Mouse (Mus musculus) cerebral cortex, adult 2 months (tissue): ENCODE results near the gene Zfp638.

Experiments used
- WGBS: fragments of 180-500 bp; shearing (Covaris S2); methylation state at CpG from one replicate; pipeline ENCODE4 v1.1.7; 2018; 5-methylcytosine and 5-hydroxymethylcytosine counted together

The Zfp638 gene

GRCm38 (mm10) chr6:83866954-83867597 is at the start of gene Zfp638:
Zfp638 (plus strand) TSS chr6:83867109.
- WGBS, result under 1% methylated on average over 50 of the region's 50 CpGs

GRCm38 (mm10) chr6:83818996-83819395 is 47.9 kb upstream of the Zfp638 start:
- 68% methylated on average over 1 of the region's 1 CpGs for WGBS

DNA sequence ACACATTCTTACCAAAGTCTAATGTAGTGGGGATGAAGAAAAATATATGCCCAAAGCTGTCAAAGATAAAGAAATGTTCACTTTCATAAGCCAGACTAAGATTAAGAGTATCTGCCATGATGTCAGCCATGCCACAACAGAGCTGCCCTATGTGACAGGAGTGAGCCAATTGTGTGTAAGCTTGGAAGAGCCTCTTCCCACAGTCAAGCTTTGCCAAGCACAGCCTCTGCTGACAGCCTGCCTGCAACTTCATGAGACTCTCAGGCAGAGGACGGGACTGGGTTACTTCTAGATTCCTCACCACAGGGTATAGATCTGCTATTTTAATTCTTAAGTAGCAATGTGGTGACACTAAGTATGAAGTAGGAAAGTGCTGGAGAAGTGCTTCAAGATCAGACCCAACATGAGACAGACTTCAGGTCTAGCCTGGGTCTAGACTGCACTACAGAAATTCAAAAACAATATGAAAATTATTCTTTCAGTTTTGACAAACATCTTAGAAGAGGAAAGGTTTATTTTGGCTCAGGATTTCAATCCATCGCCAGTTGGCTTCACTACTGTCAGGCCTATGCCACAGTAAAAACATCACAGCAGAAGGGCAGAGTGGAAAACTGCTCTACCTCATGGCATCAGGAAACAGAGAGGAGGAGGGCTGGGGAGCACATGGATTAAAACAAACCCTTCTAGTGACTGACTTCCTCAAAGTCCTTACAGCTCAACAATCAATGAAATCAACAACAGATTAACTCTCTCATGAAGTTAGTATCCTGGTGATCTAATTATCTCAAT is 46.0 kb upstream of the Zfp638 start:
- WGBS, result 46% methylated on average over 2 of the region's 2 CpGs

GRCm38 (mm10) chr6:83821856-83822255 is 45.1 kb upstream of the Zfp638 start:
- 59% methylated on average over 2 of the region's 2 CpGs for WGBS

GRCm38 (mm10) chr6:83830941-83831605 is 35.8 kb upstream of the Zfp638 start:
- 2% methylated on average over 35 of the region's 35 CpGs for WGBS

DNA sequence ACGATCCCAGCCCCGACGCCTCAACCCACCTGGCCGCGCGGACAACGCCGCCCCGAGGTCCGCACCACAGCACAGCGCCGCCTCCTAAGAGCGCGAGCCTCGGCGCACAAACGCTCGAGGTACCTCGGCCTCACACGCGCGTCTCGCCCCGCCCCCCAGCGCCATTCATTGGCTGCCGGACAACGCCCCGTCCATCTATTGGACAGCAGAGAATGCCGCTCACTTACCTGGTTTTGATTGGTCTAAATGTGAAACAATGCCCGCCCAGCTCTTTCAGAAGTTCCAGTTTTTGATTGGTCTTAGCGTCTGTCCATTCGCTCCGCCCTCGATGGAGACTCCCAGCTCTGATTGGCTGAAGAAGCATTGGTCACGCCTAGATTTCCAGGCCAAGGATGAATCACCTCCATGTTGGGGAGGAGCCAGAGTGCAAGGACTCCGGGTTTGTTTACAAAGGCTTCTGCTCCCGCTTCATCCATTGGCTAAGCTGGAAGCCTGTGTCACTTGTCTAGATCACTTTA is 35.2 kb upstream of the Zfp638 start, which contains the start of gene Paip2b:
Gene Paip2b (minus strand): TSS at position 136 of the 518 bp plus-strand sequence.
- WGBS, result under 1% methylated on average over 37 of the region's 37 CpGs

DNA sequence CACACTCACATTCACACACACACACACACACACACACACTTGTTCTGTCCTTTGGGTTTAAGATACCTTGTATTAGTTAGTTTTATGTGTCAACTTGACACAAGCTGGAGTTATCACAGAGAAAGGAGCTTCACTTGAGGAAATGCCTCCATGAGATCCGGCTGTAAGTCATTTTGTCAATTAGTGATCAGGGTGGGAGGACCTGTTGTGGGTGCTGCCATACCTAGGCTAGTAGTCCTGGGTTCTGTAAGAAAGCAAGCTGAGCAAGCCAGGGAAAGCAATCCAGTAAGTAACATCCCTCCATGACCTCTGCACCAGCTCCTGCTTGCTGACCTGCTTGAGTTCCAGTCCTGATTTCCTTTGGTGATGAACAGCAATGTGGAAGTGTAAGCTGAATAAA is 34.5 kb upstream of the Zfp638 start:
- WGBS, result 68% methylated on average over 1 of the region's 1 CpGs

GRCm38 (mm10) chr6:83836826-83837225 is 30.1 kb upstream of the Zfp638 start:
- WGBS, result 94% methylated on average over 2 of the region's 2 CpGs

DNA sequence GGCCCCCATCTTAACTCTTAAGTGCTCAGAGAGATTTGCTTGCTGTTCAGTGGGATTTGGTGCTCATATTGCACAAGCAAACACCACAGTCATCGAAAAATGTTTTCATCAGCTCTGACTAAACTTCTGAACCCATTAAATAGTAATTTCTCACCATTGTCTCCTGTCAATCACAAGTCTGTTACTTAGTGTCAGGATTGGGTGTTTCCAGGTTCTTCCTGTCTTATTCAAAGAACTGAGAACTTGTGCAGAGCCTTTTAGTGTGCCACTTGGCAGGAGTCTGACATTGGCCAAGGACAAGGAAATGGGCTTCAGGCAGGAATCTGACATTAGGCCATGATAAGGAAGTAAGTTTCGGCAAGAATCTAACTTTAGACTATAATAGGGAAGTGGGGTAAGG is 28.9 kb upstream of the Zfp638 start:
- WGBS, result 83% methylated on average over 2 of the region's 2 CpGs

- WGBS, result 93% methylated on average over 6 of the region's 6 CpGs
These were observed 26.8 kb upstream of the Zfp638 start for GRCm38 (mm10) chr6:83840086-83840485.

DNA sequence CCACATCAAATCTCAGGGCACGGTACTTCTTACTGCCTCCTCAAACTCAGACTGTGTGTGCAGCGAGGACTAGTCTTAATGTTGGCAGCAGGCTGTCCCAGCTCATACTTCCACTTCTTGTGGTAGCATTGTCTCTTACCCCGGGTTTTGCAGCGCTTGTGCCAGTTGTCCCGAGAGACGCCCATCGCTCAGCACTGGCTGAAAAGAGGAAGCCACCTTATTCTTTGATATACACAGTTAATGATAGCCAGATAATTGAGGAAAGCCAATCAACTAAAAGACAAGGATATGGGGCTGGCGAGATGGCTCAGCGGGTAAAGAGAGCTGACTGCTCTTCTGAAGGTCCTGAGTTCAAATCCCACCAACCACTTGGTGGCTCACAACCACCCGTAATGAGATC is 22.0 kb upstream of the Zfp638 start:
- 90% methylated on average over 10 of the region's 10 CpGs for WGBS

- 94% methylated on average over 2 of the region's 2 CpGs for WGBS
These were observed 20.8 kb upstream of the Zfp638 start for GRCm38 (mm10) chr6:83846141-83846540.

DNA sequence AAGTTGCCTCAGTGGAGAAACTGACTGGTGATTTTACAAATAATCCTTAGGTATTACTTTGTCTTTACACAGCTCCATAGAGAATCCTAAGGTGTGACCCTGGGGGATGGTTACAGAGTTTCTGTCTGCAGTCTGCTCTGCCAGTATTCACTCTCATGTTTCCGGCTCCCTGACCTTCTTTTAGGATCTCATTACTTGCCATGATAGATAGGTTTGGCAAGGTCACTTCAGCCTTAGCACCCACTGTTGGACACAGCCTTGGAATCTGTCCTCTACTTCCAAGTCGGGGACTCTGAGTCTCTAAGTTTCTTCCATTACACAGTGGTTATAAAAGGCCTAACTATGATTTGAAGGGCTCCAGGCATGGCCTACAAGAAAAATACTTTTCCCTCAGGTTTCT is 17.5 kb upstream of the Zfp638 start:
- 92% methylated on average over 2 of the region's 2 CpGs for WGBS

DNA sequence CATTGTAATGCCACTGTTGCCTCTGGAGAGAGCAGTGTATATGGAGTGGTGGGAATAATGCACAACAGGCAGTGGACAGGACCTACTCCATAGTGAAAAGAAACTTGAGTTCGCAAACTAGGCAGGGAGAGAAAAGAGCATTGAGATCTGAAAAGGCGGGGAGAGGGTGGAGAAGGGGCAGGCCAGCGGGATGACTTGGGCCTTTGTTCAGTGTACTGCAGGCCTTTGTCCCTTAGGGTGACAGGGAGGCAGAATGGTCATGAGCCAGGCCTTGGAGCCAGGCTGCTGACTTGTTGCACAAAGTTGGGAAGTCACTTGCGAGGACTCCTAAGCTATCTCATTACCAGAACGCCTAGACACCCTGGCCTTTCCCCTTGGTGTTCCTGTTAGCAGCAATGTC is 9.4 kb upstream of the Zfp638 start:
- WGBS, result 67% methylated on average over 5 of the region's 5 CpGs

GRCm38 (mm10) chr6:83860033-83860432 is 6.9 kb upstream of the Zfp638 start:
- WGBS, result 96% methylated on average over 9 of the region's 9 CpGs

GRCm38 (mm10) chr6:83863538-83863937 is 3.4 kb upstream of the Zfp638 start:
- WGBS, result 78% methylated on average over 4 of the region's 4 CpGs

GRCm38 (mm10) chr6:83866423-83866822 is 486 bp upstream of the Zfp638 start:
- 33% methylated on average over 4 of the region's 4 CpGs for WGBS

- WGBS, result under 1% methylated on average over 19 of the region's 19 CpGs
These were observed 983 bp downstream of the Zfp638 start for GRCm38 (mm10) chr6:83867598-83868585.

DNA sequence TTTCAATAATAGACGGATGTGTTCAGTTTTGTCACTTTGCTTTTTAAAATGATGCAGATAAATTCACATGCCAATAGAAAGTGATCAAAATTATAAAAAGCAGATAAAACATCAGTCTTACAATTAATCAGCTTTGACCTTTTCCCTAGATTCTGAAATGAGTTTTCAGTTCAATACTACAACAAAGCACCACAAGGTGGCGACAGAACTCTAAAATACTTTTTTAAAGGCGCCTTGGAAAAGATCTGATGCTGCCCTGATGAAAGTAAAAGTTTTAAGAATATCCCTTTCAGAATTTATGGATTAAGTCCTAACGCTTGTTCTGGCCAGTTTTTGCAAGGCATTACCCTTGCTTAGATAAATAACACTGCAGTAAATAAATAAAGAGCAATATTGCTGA is 12.9 kb downstream of the Zfp638 start:
- 4% methylated on average over 4 of the region's 4 CpGs for WGBS

DNA sequence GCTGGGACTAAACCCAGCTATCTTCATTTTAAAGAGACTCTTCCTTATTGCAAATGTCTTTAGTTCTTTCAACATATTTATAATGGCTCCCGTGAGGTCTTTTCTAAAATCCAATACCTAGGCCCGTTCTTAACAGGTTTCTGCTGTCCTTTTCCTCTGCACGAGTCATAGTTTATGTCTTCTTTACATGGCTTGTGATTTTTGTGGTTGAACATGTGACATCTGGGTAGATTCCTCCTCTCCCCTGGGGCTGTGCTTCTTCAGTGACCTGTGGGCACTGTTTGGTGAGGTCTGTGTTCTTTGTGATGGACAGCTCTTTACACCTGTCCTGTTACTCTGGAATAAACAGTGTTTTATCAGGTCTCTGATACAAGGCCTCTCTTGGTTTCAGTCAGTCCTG is 19.9 kb downstream of the Zfp638 start:
- 90% methylated on average over 3 of the region's 3 CpGs for WGBS

DNA sequence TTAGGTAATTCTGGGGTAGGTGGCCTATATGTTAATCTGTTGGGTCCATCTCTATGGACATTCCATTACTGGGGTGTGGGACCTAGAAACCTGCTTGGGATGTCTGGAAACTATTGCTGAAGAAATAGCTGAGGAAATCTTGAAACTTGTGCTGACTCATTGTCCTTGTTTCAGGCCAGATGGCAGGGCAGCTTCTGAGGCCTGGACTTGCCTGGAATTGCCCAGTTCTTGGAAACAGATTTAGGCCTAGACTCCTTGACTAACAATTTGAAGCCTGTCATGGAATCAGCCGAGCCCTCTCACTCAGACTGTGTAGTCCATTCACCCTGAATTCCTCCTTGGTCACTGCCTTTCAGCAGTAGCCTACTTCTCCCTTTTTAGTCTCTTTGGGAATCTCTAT is 21.9 kb downstream of the Zfp638 start:
- 75% methylated on average over 1 of the region's 1 CpGs for WGBS
